Mouse (Mus musculus) gastrocnemius, postnatal 25 days (tissue): ENCODE data around the gene Fn3k. TPM values are rescaled to one million over a fixed set of nuclear protein-coding genes. Genes with fewer than 3 reads are reported as not detected.

ENCODE experiments used
- DNase-seq: peaks from one replicate; pipeline ENCODE4 v3.0.0; 2022
- microRNA-seq, 2 experiments: library from miRNA; unstranded; fragments of <30 nt; microRNA quantifications; one replicate each; pipeline ENCODE4 v1.2.0; 2021; ENCODE audit warnings: borderline replicate concordance in 2 of 2
- total RNA-seq, 2 experiments: library from RNA; stranded (reverse); gene quantifications; 1 replicate in 1 of 2; 2 replicates in 1 of 2; pipeline ENCODE4 v1.2.3; 2021

Gene Fn3k
- total RNA-seq, 2 experiments from 2014 or later = 12.2 to 13.8 TPM

- peak; percentile 91 for DNase-seq
Measured at GRCm38 (mm10) chr11:121451753-121452635, 17.3 kb downstream of the Fn3k start, which contains the start of gene Tbcd. Gene Tbcd, plus strand, starts transcription at chr11:121451949.

DNA sequence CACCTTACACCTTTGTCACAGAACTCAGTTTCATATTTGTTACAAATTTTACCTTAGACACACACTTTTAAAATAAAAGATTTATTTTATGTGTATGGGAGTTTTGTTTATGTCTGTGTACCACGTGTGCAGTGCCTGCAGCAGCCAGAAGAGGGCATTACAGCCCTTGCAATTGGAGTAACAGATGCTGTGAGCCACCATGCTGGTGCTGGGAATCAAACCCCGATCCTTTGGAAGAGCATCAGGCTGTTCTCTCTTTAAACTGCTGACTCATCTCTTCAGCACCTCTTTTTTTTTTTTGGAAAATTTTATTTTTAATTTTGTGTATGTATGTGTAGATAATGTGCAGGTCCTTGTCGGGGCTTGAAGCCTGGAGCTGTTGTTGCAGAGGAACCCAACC, 23.2 kb downstream of the Fn3k start:
- DNase-seq = no peak

- no peak for DNase-seq
Measured at GRCm38 (mm10) chr11:121467408-121467807, 32.7 kb downstream of the Fn3k start.

DNA sequence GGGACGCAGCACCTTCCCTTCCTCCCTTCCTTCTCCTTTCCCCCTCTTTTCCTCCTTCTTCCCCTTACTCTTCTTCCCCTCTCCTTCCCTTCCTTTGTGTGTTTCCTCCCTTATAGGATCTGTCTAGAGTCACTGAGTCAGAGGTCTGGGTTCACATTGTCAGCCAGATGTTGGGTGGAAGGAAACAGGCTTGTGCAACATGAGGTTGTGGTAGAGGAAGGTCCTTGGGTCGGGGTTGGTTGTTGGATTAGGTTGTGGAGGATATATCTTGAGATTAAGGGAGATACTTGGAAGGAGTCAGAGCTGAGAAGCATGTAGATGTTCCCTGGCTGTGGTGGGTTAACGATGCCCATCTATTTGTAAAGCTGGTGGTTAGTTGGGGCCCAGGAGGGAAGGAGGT, 40.1 kb downstream of the Fn3k start:
- no peak for DNase-seq

DNA sequence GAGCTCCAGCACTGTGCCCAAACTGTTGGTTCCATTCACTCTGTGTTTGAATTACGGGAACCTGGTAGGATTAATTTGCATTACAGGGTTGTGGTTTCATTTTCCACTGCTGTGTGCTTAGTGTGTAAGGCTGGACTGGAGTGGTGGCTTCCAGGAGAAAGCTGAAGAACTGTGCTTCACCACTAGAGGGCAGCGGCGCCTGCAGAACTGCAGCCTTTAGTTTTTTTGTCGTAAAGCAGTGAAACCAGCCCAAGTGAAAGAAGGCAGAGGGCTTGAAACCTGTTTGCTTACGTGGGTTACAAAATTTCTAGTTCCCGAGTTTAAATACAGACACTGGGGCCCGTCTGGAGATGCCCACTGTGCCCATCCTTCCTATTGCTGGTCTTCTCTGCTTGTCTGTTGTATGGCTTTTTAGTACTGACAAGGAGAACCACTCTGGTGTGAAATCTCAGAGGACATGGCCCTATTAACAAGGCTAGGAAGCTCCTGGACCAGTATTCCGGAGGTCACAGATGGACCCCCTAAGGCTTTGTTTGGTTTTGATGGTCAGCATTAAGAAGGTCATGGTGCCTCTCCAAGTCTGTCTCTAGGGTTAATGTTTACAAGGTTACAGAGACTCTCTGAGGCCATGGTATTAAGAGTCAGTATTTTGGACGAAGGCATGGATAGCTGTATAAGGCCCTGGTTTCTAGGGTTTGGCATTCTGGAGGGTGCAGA, 41.1 kb downstream of the Fn3k start:
- peak; percentile 35 for DNase-seq

DNA sequence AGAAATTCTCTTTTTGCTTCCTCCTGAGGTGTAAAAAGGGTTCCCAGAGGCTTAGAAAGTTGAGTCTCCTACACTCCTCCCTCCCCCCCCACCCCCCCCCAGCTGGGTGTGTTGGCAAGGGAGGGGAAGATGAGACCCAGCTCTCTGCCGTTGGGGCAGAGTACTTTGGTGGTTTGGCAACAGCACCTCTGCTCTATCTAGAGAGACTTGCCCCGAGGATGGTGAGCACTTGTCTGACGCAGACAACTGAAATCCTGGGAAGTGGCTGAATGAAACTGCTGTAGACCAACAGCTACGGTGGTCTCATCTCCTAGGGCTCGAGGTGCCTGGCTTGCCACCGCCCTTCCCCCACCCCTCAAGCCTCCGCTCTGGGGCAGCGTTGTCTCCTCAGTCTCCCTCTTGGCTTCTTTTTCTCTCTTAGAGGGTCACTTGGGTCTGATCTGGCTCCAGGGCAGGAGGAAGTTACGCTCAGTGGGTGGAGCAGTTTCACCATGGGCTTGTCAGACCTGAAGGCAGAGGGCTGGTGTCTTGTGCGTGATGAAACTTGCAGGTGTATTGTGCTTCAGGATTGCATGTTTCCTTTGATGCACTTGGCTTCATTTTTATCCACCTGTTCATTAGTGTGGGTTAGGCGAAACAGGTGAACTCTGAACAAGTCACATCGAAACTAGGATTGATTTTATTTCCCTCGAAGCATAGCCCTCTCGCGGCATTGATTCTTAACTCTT, 44.9 kb downstream of the Fn3k start:
- no peak for DNase-seq

DNA sequence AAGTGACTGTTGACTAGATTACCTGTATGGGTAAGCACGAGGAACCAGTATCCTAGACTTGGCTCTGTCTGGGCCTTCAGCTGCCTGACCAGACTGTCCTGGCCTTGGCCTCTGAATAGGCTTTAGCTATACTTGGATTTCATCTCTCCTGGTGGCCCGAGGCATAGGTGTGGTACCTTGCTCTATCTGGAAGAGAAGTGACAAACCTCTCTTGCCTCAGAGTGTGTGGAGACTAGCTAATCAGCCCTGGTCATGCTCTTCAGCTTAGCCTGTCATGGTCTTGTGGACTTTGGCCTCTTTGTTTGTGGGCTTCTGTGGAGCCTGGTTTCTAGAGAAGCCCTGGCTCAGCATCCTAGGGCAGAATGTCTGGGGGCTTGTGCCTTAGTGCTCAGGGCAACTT, 46.4 kb downstream of the Fn3k start:
- no peak for DNase-seq

- DNase-seq = no peak
Measured at GRCm38 (mm10) chr11:121485882-121486281, 51.2 kb downstream of the Fn3k start.

DNA sequence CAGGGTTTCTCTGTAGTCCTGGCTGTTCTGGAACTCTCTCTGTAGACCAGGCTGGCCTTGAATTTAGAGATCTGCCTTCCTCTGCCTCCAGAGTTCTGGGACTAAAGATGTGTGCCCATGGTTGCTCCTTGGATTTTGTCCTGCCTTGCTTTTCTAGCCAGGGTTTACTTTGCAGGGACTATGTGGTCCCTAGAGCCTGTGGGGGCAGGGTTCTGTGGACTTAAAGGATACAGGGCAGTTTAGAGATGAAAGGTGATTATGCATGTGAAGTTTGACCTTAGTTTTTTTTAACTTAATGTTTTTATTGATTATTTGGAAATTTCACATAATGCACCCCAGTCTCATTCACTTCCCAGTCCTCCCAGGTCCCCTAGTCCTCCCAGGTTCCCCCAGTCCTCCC, 55.9 kb downstream of the Fn3k start:
- no peak for DNase-seq

Small RNAs within 50 kb of the gene (microRNA-seq; reads per million reads assigned to microRNA genes)
- gene Mir7236 = 0 reads per million in 2 experiments

Other genes with a start within 250 kb of the Fn3k start
- gene Hexdc, start 230.5 kb upstream of the Fn3k start, total RNA-seq = 1 to 10 TPM; 4.8 to 6.9 TPM
- 10 to 100 TPM; 11.5 to 11.6 TPM for gene Ogfod3, start 230.2 kb upstream of the Fn3k start, total RNA-seq
- 1 to 10 TPM; 3.0 to 3.6 TPM for gene Cybc1, start 205.6 kb upstream of the Fn3k start, total RNA-seq
- gene Narf, start 197.7 kb upstream of the Fn3k start, total RNA-seq = 10 to 100 TPM; 78.0 to 90.7 TPM
- gene Foxk2, start 174.9 kb upstream of the Fn3k start, total RNA-seq = 10 to 100 TPM; 20.1 to 27.1 TPM
- gene Wdr45b, start 80.5 kb upstream of the Fn3k start, total RNA-seq = 10 to 100 TPM; 17.9 to 18.4 TPM
- gene Rab40b, start 46.7 kb upstream of the Fn3k start, total RNA-seq = 10 to 100 TPM; 10.4 to 11.6 TPM
- 1 to 10 TPM; 3.5 to 4.4 TPM for gene Fn3krp, start 13.5 kb upstream of the Fn3k start, total RNA-seq
- gene Tbcd, start 17.0 kb downstream of the Fn3k start, total RNA-seq = 10 to 100 TPM; 10.2 to 12.5 TPM
- under 1 TPM in 1 of 2 experiments, not detected in 1; 0.13 TPM for gene Zfp750, start 84.4 kb downstream of the Fn3k start, total RNA-seq
- 1 to 10 TPM; 2.4 to 2.5 TPM for gene B3gntl1, start 238.2 kb downstream of the Fn3k start, total RNA-seq